Mouse (Mus musculus) MEL (cell line): ENCODE results near the gene Arid1b.

Experiments
- CTCF ChIP-seq, 3 experiments: IDR thresholded peaks in 2 of 3; conservative IDR thresholded peaks in 1 of 3; 2 replicates each; pipeline ENCODE4 v1.5.1; 2011 to 2012; ENCODE audit warnings: low read length in 3 of 3, low read depth in 2 of 3, mild to moderate bottlenecking in 2 of 3, improper control_type of control experiment in 1 of 3, inconsistent platforms in 1 of 3, mixed read lengths in 1 of 3, moderate library complexity in 1 of 3; ENCODE audit not compliant: control insufficient read depth in 1 of 3, insufficient read depth in 1 of 3, poor library complexity in 1 of 3, severe bottlenecking in 1 of 3
- ELF1 ChIP-seq: IDR thresholded peaks from 2 replicates; pipeline ENCODE4 v1.6.1; 2014; ENCODE audit warnings: low read depth, mild to moderate bottlenecking, inconsistent platforms, low read length, improper control_type of control experiment, moderate library complexity
- EP300 ChIP-seq, 2 experiments: IDR thresholded peaks; 2 replicates each; pipeline ENCODE4 v1.6.1; 2011; ENCODE audit warnings: improper control_type of control experiment in 2 of 2, low read length in 2 of 2, low read depth in 1 of 2, mild to moderate bottlenecking in 1 of 2
- ETS1 ChIP-seq: IDR thresholded peaks from 2 replicates; pipeline ENCODE4 v1.6.1; 2012; ENCODE audit warnings: low read depth, mild to moderate bottlenecking, inconsistent platforms, low read length, improper control_type of control experiment, moderate library complexity
- MAX ChIP-seq: IDR thresholded peaks from 2 replicates; pipeline ENCODE4 v1.6.1; 2011; ENCODE audit warnings: low read length, improper control_type of control experiment
- MAZ ChIP-seq: IDR thresholded peaks from 2 replicates; pipeline ENCODE4 v1.6.1; 2012; ENCODE audit warnings: low read depth, mild to moderate bottlenecking, inconsistent platforms, low read length, improper control_type of control experiment
- POLR2A ChIP-seq, 2 experiments: IDR thresholded peaks; 2 replicates each; pipeline ENCODE4 v1.6.1; 2011 to 2012; ENCODE audit warnings: low read length in 2 of 2, mild to moderate bottlenecking in 2 of 2, control low read depth in 1 of 2, improper control_type of control experiment in 1 of 2, low read depth in 1 of 2, moderate library complexity in 1 of 2; ENCODE audit not compliant: control insufficient read depth in 1 of 2, insufficient read depth in 1 of 2, poor library complexity in 1 of 2
- RCOR1 ChIP-seq: IDR thresholded peaks from 2 replicates; pipeline ENCODE4 v1.6.1; 2012; ENCODE audit warnings: low read depth, mild to moderate bottlenecking, inconsistent platforms, low read length, improper control_type of control experiment
- TCF12 ChIP-seq: IDR thresholded peaks from 2 replicates; pipeline ENCODE4 v1.6.1; 2014; ENCODE audit warnings: low read depth, mild to moderate bottlenecking, inconsistent platforms, low read length, improper control_type of control experiment, moderate library complexity
- ZKSCAN1 ChIP-seq: IDR thresholded peaks from 2 replicates; pipeline ENCODE4 v1.6.1; 2012; ENCODE audit warnings: low read depth, mild to moderate bottlenecking, inconsistent platforms, low read length, improper control_type of control experiment, moderate library complexity

DNA sequence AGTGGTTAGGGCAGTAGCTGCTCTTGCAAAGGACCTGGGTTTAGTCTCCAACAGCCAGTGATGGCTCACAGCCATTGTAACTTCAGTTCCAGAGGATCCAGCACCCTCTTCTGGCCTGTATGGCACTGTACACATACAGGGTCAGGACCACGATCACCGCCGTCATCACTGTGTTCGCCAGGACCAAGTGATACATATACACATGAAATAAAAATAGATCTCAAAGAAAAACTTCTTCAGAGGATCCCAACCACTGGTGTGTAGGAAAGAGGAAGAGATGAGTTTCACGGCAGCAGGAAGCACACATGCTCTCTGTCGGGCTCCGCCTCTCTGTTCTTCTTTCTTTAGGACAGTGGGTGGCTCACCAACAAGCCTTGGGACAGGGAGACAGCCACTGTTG is 322.4 kb downstream of the Arid1b start:
- TF ChIP-seq ETS1, result no peak
- no peak for TF ChIP-seq RCOR1
- no peak for TF ChIP-seq TCF12
- TF ChIP-seq MAX, result no peak
- TF ChIP-seq EP300 (IDR thresholded peaks at IDR 0.05; ENCODE audit: low read depth in 1 of 2, low read length in 2 of 2), result no peak
- TF ChIP-seq CTCF (IDR thresholded peaks at IDR 0.05 in 2 of 3, conservative IDR thresholded peaks at IDR 0.05 in 1 of 3; ENCODE audit: control insufficient read depth in 1 of 3, insufficient read depth in 1 of 3, low read depth in 2 of 3, low read length in 3 of 3, poor library complexity in 1 of 3, severe bottlenecking in 1 of 3), result peak; percentile 19 to 49 (median 27); a peak in 4 of 6 replicates
- no peak for TF ChIP-seq ELF1
- TF ChIP-seq MAZ, result no peak
- TF ChIP-seq POLR2A (IDR thresholded peaks at IDR 0.05; ENCODE audit: control insufficient read depth in 1 of 2, insufficient read depth in 1 of 2, low read depth in 1 of 2, low read length in 2 of 2, poor library complexity in 1 of 2), result no peak
- no peak for TF ChIP-seq ZKSCAN1
